Mouse (Mus musculus) CH12.LX (cell line): ENCODE measurements around the gene M6pr.

ENCODE experiments used
- CTCF ChIP-seq, 2 experiments: IDR thresholded peaks in 1 of 2; conservative IDR thresholded peaks in 1 of 2; 2 replicates each; pipeline ENCODE4 v1.5.1; 2011 to 2012; ENCODE audit warnings: low read depth in 2 of 2, low read length in 2 of 2, improper control_type of control experiment in 1 of 2, inconsistent platforms in 1 of 2, mild to moderate bottlenecking in 1 of 2, moderate library complexity in 1 of 2
- ETS1 ChIP-seq: conservative IDR thresholded peaks from 2 replicates; pipeline ENCODE4 v1.6.1; 2012; ENCODE audit warnings: low read depth, mild to moderate bottlenecking, inconsistent platforms, low read length, improper control_type of control experiment, moderate library complexity
- HCFC1 ChIP-seq: IDR thresholded peaks from 2 replicates; pipeline ENCODE4 v1.6.1; 2012; ENCODE audit warnings: low read depth, mild to moderate bottlenecking, inconsistent platforms, low read length, improper control_type of control experiment
- PAX5 ChIP-seq: IDR thresholded peaks from 2 replicates; pipeline ENCODE4 v1.6.1; 2012; ENCODE audit warnings: low read length, inconsistent platforms, mixed read lengths
- POLR2A ChIP-seq: IDR thresholded peaks from 2 replicates; pipeline ENCODE4 v1.6.1; 2011; ENCODE audit warnings: low read depth, mild to moderate bottlenecking, improper control_type of control experiment, low read length
- POLR2AphosphoS2 ChIP-seq: IDR thresholded peaks from 2 replicates; pipeline ENCODE4 v1.6.1; 2011; ENCODE audit warnings: low read depth, low read length, improper control_type of control experiment
- RCOR1 ChIP-seq: conservative IDR thresholded peaks from 2 replicates; pipeline ENCODE4 v1.6.1; 2012; ENCODE audit warnings: low read depth, mild to moderate bottlenecking, inconsistent platforms, low read length, improper control_type of control experiment
- TBP ChIP-seq: conservative IDR thresholded peaks from 2 replicates; pipeline ENCODE4 v1.6.1; 2011; ENCODE audit warnings: low read depth, low read length, improper control_type of control experiment
- TCF12 ChIP-seq: IDR thresholded peaks from 2 replicates; pipeline ENCODE4 v1.6.1; 2014; ENCODE audit warnings: low read depth, mild to moderate bottlenecking, inconsistent platforms, low read length, improper control_type of control experiment

- no peak for TF ChIP-seq POLR2AphosphoS2
- no peak for TF ChIP-seq ETS1
- no peak for TF ChIP-seq POLR2A
- TF ChIP-seq PAX5, result no peak
- no peak for TF ChIP-seq HCFC1
- TF ChIP-seq TBP, result no peak
- TF ChIP-seq RCOR1, result no peak
- no peak for TF ChIP-seq CTCF (conservative IDR thresholded peaks at IDR 0.05 in 1 of 2, IDR thresholded peaks at IDR 0.05 in 1 of 2; ENCODE audit: low read depth in 2 of 2, low read length in 2 of 2)
- TF ChIP-seq TCF12, result no peak
These were observed 25.1 kb upstream of the M6pr start for GRCm38 (mm10) chr6:122283429-122283828.
